Mouse (Mus musculus) bone marrow, adult 2 months (tissue): Measurements from ENCODE around the gene Hmg20b.

Experiments
- CTCF ChIP-seq: fragments of 200-500 bp; IDR thresholded peaks from 2 replicates; pipeline ENCODE4 v1.5.1; 2011; ENCODE audit warnings: low read length, control low read depth; ENCODE audit not compliant: control insufficient read depth, insufficient read depth
- POLR2A ChIP-seq: fragments of 200-500 bp; IDR thresholded peaks from 2 replicates; pipeline ENCODE4 v1.6.1; 2011; ENCODE audit warnings: low read depth, mild to moderate bottlenecking, control low read depth, low read length, borderline replicate concordance; ENCODE audit not compliant: control insufficient read depth

DNA sequence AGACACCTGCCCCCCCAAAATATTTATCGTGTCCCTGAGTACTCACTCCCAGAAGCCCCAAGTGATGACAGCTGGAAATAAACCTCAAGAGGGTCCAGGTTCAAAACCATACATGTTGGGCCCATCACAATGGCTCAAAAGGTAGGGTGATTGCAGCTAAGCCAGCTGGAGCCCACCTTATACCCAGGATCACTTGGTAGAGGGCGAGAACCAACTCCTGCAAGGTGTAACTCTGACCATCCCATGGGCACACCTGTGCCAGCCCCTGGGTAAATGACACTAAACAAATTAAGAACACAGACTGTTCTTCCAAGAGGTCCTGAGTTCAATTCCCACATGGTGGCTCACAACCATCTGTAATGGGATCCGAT, 28.9 kb upstream of the Hmg20b start:
- TF ChIP-seq CTCF (no peak), POLR2A (no peak)
